Mouse (Mus musculus): Measurements from ENCODE around the gene Mak. TPM values are rescaled to one million over a fixed set of nuclear protein-coding genes. Genes with fewer than 3 reads are reported as not detected.

Mak gene
- total RNA-seq, 2 experiments from 2014 or later, result 0.71 to 1.4 TPM

DNA sequence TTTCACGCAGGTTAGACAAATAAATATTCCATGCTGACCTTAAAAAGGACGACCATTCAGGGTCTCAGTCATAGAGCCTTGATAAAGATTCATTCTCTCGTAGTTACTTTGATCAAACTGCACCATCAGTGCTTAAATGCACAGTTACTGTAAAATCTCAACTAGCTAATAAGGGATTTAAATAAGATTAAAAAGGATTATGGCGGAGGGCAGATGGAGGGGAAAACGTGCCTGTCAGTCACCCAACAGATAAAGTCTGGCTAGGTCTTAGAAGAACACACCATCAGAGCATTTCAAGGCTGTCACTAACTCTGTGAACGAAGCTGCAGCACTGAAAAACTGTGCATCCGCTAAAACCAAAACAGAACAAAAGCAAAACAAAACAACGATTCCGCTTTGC lies 1.6 kb downstream of the Mak start:
- DNase-seq (ENCODE audit: extremely low spot score in 1 of 2, low spot score in 1 of 2), result no peak

DNA sequence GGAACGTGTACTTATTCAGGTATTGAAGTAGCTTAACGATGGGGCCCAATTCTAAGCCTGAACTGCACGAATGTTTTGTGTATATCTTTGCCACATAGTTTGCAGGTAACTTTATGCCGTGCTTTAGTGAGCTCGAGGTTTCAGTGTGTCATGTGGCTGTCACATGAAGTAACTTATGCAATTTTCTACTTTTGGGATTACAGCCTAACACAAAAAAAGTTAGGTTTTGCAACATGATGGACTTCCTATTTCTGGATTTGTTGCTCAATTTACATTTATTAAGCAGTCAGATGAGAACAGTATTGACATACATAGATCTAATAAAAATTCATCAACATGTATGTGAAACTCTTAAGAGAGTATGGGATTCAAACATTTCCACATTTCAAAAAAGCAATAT lies 5.7 kb downstream of the Mak start:
- no peak for DNase-seq (ENCODE audit: extremely low spot score in 1 of 2, low spot score in 1 of 2)

DNA sequence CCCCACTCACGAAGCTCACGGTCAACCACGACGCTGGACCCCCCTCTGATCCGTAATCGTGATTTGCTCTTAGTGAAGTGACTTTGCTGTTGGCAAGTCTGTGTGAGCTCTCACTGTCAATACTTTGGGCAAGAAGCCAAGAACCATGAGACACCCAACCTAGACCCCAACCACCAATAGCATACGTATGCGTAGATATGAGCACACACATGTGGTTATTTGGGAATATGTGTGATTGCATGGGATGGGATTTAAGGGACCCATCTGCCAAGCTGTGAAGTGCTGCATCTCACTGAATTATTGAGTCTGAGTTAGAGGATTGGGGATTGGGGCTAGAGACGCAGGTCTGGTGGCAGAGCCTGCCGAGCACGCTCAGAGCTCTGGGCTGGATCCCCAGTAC lies 7.9 kb downstream of the Mak start:
- DNase-seq (ENCODE audit: extremely low spot score in 1 of 2, low spot score in 1 of 2), result no peak

DNA sequence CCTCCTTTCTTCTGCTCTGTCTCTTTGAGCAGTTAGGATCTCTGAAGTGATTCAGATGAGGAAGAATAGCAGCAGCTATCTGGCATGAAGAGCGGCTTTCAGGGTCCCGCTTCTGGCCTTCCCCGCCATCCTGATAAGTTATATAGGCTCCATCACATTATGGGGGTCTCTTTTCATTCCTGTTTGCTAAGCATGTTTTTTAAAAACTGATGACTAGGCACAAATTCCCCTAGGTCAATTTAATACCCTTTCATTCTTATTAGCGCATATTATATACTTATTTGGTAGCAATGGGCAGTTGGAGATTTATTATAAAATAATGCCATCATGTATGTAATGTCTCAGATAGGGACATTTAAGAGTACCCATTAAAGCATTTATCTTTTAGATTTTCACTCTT lies 11.9 kb downstream of the Mak start:
- no peak for DNase-seq (ENCODE audit: extremely low spot score in 1 of 2, low spot score in 1 of 2)

DNA sequence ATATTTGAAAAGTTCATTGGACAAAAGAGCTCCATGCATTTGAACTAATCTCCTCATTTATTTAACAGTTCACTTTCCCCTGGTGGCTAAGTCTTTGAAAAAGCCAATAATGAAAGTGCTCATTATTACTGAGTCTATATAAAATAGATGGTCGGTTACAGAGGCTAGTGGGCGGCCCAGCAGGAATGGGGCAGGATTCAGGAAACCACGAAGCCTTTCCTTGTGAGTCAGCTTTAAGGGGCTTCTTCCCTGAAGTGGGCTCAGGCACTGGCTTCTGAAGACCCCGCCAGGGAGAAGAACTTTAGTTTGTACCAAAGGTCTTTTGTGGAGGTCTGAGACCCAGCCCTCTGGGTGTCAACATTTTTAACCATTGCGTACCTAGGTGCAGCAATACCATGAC lies 27.5 kb downstream of the Mak start:
- no peak for DNase-seq (ENCODE audit: extremely low spot score in 1 of 2, low spot score in 1 of 2)

DNA sequence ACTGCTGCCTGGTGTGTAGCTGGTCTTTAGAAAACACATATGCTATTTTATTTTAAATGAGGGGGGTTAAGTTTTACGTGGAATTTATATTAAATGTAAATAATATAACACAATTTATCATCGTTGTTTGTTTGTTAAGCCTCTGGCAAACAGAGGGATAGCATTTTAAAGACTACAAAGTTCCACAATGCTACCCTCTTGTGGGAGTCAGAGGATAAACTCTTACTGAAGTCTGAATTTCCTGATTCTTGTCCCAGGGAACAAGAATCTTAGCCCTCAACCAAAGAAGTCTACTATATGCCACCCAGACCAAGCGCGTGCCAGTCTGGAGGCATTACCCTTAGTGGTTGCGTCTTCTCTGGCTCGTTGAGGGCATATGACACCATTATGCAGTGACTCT lies 32.2 kb downstream of the Mak start:
- no peak for DNase-seq (ENCODE audit: extremely low spot score in 1 of 2, low spot score in 1 of 2)

DNA sequence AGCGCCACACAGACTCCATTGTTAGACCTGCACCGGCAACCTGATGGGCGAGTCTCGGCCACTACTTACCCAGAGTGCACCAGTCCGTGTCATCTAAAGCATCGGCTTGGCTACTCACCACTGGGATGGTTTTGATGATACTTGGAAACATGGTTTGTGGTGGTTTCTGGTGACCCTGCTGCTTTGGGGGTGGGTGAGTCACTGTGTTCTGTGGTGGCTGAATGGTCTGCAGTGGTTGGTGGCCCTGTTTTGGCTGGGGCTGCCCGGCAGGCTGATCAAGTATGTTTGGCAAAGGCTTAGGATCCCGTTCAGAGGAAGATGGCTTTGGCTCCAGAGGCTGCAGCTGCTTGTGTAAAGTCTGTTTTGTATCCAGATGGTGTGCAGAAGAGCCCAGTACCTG lies 33.6 kb downstream of the Mak start:
- DNase-seq (ENCODE audit: extremely low spot score in 1 of 2, low spot score in 1 of 2), result no peak

DNA sequence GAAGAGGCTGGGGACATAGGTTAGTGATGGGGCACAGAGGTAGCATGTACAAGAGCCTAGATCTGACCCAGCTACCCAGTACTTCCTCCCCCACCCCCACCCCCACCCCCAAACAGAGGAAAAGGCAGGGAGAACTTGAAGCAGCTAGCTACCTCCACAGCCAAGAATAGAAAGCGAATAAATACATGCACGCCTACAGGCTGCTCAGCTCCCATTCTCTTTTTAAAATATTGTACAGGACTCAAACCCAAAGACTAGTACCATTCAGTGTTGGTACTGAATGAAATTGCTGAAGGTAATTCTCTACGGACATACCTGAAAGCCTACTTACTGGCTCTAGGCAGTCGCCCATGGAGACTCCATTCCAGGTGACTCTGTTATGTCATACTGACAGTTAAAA lies 37.0 kb downstream of the Mak start:
- no peak for DNase-seq (ENCODE audit: extremely low spot score in 1 of 2, low spot score in 1 of 2)

DNA sequence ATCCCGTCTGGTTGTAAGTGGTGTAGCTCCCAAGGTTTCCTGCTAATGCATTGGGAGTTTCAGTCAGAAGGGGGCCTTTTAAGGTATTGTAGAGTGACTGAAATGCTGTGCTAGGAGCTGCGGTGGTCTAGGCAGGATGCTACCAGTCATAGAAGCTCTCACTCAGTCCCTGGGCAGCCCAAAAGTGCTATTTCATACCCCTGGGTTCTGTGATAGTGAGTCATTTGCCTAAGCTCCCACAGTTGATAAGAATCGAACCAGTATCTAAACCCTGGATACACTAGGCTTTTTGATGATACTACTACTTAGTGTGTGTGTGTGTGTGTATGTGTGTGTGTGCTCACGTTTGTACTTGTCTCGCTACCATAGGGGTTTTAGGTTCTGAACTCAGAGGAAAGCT lies 49.4 kb downstream of the Mak start:
- no peak for DNase-seq (ENCODE audit: extremely low spot score in 1 of 2, low spot score in 1 of 2)

DNA sequence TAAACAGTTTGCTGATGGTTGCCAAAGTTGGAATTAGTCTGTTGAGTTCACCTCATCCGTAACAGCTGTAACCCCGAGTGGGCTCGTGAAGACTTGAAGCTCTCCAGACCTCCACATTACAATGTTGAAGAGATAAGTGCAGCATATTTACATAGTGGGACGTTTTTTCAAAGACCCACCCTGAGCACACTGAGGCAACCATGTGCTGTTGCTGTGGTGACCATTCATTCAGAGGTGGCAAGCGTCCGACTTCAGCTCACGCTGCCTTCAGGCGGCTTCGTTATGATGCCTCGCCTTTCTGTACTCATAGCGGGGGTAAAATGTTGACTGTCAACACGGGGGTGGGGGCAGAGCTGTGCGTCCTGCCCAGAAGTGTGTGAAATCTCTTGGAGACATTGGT lies 57.4 kb downstream of the Mak start:
- no peak for DNase-seq (ENCODE audit: extremely low spot score in 1 of 2, low spot score in 1 of 2)

DNA sequence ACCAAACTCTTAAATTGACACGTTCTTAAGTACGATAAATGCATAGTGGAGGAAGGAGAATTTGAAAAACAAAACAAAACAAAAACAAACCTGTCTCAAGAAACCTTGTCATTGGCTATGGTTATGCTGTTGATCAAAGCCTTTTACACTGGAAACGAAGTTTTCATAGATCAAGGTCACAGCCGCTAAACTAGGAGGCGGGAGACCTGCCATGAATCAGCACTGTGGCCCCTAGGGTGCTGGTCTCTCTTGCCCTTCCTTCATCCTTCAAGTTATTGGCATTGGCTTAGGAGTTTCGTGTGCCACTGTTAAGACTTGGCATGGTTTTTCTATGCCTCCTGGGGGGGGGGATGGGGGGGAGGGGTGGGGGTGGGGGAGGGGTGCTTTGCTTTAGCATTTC lies 57.9 kb downstream of the Mak start:
- DNase-seq (ENCODE audit: extremely low spot score in 1 of 2, low spot score in 1 of 2), result no peak

DNA sequence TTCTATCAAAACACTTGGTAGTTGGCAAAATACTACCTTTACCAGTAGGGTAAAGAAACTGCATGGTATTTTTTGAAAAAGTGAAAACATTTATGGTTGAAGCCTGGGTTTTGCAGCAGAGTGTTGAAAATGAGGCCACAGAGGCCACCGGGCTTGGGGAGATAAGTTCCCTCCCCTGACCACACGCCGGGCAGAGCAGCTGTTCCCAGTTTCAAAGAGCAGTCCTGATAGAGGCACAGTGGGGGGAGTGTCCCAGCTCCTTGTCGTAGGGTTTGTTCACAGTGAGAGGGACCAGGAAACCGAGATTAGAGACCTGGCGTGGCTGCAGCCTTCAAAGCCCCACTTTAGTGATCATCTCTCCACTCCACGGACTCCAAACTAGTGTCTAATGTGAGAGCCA lies 59.0 kb downstream of the Mak start:
- no peak for DNase-seq (ENCODE audit: extremely low spot score in 1 of 2, low spot score in 1 of 2)

DNA sequence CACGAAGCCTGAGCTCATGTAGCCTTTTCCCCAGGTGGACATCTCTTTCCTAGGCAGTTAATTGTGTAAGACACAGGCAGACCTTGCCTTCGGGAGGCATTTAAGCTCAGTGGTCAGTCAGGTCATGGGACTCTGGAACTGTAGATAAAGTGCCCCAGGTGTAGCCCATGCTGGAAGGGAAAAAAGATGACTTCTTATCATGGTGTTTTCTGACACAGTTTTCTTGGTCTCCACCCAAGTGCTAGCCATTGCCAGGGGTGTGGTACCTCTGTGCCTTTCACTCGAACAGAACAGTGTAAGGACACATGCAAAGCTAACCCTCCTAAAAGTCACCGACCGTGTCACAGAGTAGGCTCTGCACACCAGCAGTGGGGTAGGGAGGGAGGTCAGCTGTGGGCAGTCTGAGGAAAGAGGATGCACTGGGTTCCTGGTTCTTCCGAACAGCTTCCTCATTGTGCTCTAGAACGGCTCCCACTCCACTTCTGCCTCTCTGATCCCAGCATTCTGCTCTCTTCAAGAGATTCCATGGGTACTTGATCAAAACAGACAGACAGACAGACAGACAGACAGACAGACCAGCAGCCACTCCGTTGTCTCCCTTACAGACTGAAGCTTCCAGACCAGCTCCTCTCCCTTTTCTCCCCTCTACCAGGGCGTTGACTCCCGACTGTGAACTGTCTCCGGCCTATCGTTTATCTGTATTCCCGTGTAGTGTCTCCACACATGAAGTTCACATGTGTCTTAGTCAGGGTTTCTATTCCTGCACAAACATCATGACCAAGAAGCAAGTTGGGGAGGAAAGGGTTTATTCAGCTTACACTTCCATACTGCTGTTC lies 60.5 kb downstream of the Mak start:
- no peak for DNase-seq (ENCODE audit: extremely low spot score in 1 of 2, low spot score in 1 of 2)

DNA sequence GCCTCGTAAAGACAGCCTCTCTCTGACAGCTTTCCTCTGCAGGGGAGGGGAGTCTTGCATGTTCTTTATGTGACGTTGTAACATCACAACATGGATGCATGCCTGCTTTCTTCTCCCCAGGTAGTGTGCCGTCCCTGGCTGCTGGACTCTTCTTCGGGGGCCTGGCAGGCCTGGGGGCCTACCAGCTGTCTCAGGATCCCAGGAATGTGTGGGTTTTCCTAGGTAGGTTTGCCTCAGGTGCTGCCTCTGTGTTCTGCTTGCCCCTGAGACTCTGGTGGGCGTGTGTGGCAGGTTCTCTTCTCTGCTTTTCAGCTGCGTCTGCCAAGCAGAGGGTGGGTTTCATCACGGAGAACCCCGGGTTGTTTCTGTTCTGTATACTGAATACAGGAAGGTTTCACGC lies 61.3 kb downstream of the Mak start:
- no peak for DNase-seq (ENCODE audit: extremely low spot score in 1 of 2, low spot score in 1 of 2)

DNA sequence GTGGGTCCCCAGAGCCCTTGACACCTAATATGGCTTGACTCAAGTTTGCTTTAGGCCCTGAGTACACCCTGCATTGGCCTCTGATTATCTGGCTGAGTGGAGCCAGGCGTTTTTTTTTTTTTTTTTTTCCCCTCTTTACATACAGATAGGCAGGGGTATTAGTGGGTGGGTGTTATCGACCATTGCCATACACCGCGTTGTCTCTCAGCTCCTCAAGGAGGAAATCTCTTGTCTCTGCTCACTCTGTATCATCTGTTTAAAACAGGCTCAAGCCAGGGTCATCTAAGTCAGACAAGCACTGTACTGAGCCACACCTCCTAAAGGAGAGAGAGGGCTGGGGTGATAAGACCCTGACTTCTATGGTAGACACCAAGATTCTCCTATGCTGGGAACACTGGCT lies 61.7 kb downstream of the Mak start:
- DNase-seq (ENCODE audit: extremely low spot score in 1 of 2, low spot score in 1 of 2), result no peak

DNA sequence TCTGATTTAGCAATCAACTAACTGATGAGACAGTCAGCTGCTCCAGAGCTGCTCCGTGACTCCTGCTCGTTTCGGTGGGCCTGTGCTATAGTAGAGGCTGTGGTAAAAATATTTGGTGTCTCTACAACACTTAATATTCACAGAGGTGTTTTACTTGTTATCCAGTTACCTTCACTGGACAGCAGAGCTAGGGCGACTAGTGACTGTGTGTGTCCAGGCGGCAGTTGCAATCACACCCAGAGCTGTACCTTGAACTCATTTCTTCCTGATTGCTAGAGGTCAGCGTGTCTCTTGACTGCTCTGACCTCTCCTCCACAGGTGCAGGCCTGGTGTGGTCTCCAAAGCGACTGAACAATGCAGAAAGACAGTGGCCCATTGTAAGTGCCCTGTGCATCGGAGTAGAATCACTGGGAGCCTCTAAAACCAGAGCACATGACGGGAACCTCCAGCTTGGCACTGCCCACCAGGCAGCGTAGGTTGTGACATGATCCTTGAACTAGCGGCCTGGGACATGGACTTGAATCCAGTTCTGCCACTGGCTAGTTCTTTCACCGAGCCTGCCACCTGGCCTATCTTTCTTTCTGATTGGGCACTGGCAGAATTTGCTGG lies 62.6 kb downstream of the Mak start:
- no peak for DNase-seq (ENCODE audit: extremely low spot score in 1 of 2, low spot score in 1 of 2)

DNA sequence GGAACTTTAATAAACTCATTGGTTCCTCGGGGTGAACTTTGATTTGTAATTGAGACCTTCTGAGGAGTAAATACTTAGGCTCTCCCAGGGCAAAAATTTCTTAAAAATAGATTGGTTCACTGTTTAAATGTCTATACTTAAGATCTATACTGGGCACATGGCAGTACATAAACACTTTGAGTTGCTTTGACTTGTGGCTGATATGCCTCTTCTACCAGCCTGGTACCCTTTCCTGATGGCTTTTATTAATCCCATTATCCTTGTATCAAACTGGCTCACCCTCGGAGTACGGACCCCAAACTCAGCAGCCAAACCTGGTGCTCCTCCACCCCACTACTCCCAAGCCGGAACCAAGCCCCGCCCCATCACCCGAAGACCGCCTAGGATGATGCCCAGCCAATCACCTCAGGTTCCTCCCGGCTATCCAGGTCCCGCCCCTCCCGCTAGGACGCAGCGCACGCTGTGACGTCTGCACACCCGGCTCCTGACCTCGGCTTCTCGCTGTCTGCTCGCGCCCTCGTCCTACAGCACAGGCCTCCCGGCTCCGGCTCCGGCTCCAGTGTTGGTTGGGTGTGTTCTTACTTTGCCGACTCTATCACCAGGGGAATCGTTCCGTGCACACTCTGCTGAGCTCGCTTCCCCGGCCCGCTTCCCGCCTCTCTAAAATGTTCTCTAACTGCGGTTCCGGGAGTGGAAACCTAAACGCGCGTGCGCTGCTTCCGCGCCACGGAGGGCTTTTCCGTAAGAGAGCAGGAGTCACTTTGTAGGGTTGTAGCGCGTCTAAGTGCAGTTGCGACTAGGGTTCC lies 63.5 kb downstream of the Mak start, which contains the start of gene Tmem14c:
Tmem14c (plus strand) TSS at position 464 of the 806 bp plus-strand sequence.
- DNase-seq (ENCODE audit: extremely low spot score in 1 of 2, low spot score in 1 of 2), result peak; percentile 84 to 86

DNA sequence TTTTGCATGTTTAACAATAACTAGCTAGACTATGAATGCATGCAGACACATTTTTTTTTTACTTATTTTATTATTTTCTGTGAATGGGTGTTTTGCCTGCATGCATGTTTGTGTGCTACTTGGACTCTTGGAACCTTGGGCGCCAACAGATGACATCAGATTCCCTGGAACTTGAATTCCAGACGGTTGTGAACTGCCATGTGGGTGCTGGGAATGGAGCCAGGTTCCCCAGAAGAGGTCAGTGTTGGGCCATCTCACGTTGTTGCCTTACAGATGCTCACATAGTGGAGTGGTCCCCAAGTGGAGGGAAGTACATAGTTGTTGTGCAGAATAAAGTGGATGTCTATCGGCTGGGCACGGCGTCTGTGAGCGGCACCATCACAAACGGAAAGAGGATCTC lies 70.6 kb downstream of the Mak start:
- no peak for DNase-seq (ENCODE audit: extremely low spot score in 1 of 2, low spot score in 1 of 2)

DNA sequence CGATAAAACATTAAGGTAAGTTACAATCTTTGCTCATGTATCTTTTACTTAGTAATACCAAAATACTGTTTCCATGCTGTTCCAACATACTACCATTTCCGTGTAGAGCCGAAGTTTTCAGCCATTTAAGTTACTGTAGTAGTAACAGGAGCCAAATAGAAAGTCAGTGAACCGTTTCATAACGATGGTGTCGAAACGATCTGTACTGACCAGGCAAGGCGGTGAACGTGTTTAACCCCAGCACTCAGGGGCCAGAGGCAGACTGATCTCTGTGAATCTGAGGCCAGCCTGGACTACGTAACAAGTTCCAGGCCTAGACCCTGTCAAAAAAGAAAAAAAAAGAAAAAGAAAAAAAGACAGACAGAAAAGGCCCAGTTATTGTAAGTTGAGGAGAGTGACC lies 71.2 kb downstream of the Mak start:
- no peak for DNase-seq (ENCODE audit: extremely low spot score in 1 of 2, low spot score in 1 of 2)

DNA sequence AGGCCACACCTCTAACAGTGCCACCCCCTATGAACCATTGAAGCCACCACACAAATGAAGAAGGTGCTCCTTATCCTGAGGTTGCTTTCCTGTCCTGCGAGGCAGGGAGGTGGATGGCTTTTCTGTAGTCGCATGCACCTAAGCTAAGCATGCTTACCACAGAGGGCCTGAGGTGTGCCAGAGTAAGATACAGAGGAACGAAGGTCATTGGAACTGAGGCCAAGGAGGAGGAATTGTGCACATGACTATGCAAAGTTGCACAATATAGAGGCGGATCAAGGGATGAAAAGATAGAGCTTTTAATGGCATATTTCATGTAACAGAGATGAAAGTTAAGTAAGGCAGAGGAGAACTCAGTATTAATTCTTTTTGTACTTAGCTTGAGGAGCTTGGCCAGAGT lies 73.3 kb downstream of the Mak start:
- DNase-seq (ENCODE audit: extremely low spot score in 1 of 2, low spot score in 1 of 2), result no peak

DNA sequence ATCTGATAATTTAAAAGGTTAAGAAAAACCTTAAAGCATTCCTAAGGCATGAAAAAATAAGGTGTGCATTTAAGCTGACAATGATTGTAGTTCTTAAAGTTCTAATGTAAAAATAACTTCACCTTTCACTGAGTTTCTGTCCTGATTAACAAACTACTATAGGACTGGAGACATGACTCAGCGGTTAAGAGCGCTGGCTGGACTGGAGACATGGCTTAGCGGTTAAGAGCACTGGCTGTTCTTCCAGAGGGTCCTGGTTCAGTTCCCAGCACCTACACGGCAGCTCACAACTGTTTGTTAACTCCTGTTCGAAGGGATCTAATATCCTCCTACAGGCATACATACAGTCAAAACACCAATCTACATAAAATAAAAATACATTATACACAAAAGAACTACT lies 77.5 kb downstream of the Mak start:
- DNase-seq (ENCODE audit: extremely low spot score in 1 of 2, low spot score in 1 of 2), result no peak

Measured in layer of hippocampus, postnatal 25 days (tissue).